Mouse (Mus musculus) lung, embryonic 14.5 days (tissue): ENCODE measurements around the gene Parp1. TPM values are rescaled to one million over a fixed set of nuclear protein-coding genes. Genes with fewer than 3 reads are reported as not detected.
"Not testable (repeated sequence)": the region's sequence is repeated elsewhere in the genome, so short reads cannot be mapped to it uniquely, and the experiment has no call there.

Experiments used
- ATAC-seq: fragments of 200-750 bp; cut with Nextera tagmentation; 2 replicates; pipeline ENCODE4 v1.8.0; 2017; ENCODE audit warnings: mild to moderate bottlenecking, moderate TSS enrichment, moderate library complexity; ENCODE audit not compliant: insufficient read depth
- DNase-seq: peaks from one replicate; pipeline ENCODE4 v3.0.0-alpha.2; 2015
- H3K27ac ChIP-seq: fragments of 300-500 bp; sonication (generic); 2 replicates; pipeline ENCODE4 v1.5.1; 2014; ENCODE audit warnings: low read depth, mild to moderate bottlenecking, moderate library complexity
- H3K27me3 ChIP-seq: fragments of 300-500 bp; sonication (generic); 2 replicates; pipeline ENCODE4 v1.6.1; 2014; ENCODE audit warnings: low read length, control low read depth; ENCODE audit not compliant: insufficient read depth
- H3K36me3 ChIP-seq: fragments of 300-500 bp; sonication (generic); 2 replicates; pipeline ENCODE4 v1.6.1; 2014; ENCODE audit warnings: control low read depth; ENCODE audit not compliant: insufficient read depth
- H3K4me1 ChIP-seq: fragments of 300-500 bp; sonication (generic); 2 replicates; pipeline ENCODE4 v1.6.1; 2014; ENCODE audit warnings: antibody characterized with exemption, control low read depth; ENCODE audit not compliant: insufficient read depth
- H3K4me2 ChIP-seq: fragments of 300-500 bp; sonication (generic); 2 replicates; pipeline ENCODE4 v1.6.1; 2014; ENCODE audit warnings: mild to moderate bottlenecking
- H3K4me3 ChIP-seq: fragments of 300-500 bp; sonication (generic); 2 replicates; pipeline ENCODE4 v1.5.1; 2014; ENCODE audit warnings: low read depth, low read length
- H3K9ac ChIP-seq: fragments of 300-500 bp; sonication (generic); 2 replicates; pipeline ENCODE4 v1.6.1; 2014
- H3K9me3 ChIP-seq: fragments of 300-500 bp; sonication (generic); 2 replicates; pipeline ENCODE4 v1.6.1; 2016; ENCODE audit warnings: low read depth, low read length, control low read depth
- CTCF ChIP-seq: IDR thresholded peaks from 2 replicates; pipeline ENCODE4 v1.5.1; 2016; ENCODE audit warnings: antibody characterized with exemption, low read depth
- WGBS: fragments of 180-500 bp; shearing (Covaris S2); extraction: QIAGEN DNeasy Blood & Tissue Kit; methylation state at CpG from one replicate; pipeline ENCODE4 v1.1.7; 2014; 5-methylcytosine and 5-hydroxymethylcytosine counted together
- polyA plus RNA-seq: library from polyadenylated mRNA; unstranded; fragments of >200 nt; fragmentation: Nextera tagmentation; extraction: Ambion mirVana; gene quantifications from 2 replicates; pipeline ENCODE4 v1.2.1, GENCODE M21; 2014

The Parp1 gene
- polyA plus RNA-seq, 1 experiment from 2014 or later: 147 TPM

DNA sequence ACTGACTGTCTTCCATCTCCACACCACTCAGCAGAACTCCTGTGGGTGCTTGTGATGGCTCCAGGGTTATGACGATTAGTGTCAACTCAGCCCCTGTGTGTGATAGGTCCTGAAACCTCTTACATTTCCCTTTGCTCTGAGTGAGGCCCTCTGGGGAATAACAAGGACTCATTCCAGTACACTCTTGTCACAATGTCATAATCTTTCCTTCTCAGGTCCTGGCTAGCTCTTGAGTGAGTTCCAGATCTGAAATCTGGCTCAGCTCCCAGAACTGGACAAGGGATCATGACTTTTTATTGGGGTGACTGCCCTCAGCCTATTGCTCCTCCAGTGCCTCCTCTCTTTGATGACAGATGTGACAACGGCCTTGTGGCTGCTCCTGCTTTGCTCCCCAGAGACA is 57.4 kb downstream of the Parp1 start:
- ATAC-seq (peak; percentile 63; the same call in 1 of the 2 replicates), DNase-seq (peak; percentile 67)
- Histone ChIP-seq H3K9ac (no peak overlapping the region), H3K4me2 (no peak overlapping the region), H3K4me3 (no peak overlapping the region), H3K4me1 (no peaks in the 10 kb centered on the region), H3K27ac (no peak overlapping the region), H3K9me3 (no peaks in the 10 kb centered on the region; the same call in 1 of the 2 replicates), H3K27me3 (no peaks in the 10 kb centered on the region), H3K36me3 (no peaks in the 10 kb centered on the region)
- WGBS: 57% methylated on average over 2 of the region's 2 CpGs
- no peak for TF ChIP-seq CTCF

DNA sequence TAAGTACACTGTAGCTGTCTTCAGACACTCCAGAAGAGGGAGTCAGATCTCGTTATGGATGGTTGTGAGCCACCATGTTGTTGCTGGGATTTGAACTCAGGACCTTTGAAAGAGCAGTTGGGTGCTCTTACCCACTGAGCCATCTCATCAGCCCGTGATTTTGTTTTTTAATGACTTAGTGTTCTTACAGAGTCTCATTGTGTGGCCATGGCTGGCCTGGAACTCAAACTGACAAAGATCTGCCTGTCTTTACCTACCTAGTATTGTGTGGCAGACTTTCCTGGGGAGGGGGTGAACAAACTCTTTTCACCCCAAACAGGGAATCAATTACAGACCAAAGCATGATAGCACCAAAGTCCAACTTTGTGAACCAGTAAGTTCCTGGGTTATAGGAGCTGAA is 69.1 kb downstream of the Parp1 start:
- not testable (repeated sequence) for H3K36me3 ChIP-seq, H3K27ac ChIP-seq, H3K9me3 ChIP-seq, H3K27me3 ChIP-seq, H3K4me3 ChIP-seq, DNase-seq, H3K4me2 ChIP-seq, H3K9ac ChIP-seq, ATAC-seq
- peaks cover 14% of the 10 kb centered on the region for H3K4me1 ChIP-seq
- WGBS: 84% methylated on average over 2 of the region's 2 CpGs

DNA sequence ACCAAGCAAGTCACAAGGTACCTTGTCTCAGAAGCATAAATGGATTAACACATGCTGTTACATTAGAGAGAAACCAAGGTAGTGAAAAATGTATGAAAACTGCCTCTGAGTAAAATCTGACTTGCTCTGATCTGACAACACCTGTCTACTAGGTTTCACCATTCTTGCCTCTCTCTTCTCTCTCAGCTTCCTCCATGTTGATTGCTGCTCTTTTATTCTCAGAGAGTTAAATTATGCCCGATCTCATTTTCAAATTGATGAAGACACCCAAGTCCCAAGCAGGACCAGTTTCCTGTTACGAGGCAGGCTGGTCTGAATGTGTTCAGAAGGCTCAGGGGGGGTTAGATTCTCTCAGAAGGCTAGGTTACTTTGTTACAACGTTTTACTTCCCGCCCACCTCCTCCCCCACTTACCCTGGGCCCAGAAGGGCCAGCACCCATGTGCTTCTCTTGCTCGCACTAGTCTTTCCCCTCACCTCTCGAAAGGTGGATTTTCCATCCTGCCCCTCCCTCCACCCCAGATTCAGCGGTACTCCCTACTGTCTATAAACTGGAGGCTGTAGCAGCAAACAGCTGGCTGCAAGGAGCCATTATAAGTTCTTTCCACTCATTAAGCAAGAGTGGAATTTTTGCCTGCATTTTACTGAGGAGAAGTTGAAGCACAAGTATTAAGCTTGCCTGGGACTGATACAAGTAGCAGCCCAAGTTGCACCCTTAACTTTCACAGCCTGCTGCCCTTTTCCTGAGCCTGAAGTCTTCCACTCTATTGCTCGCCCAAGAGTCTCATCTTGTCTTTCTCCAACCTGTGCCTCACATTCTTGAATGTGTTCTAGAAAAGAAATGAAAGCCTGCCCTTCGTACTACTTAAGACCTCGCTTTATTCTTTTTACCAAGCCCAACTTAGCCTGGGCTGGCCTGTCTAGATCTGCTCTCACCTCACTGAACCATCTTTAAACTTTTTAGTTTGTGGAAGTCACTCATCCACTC is 71.0 kb downstream of the Parp1 start:
- DNase-seq (peak; percentile 29), ATAC-seq (no peak)
- Histone ChIP-seq H3K9ac (peak overlapping the region; percentile 99), H3K4me1 (peaks cover 14% of the 10 kb centered on the region), H3K27ac (peak overlapping the region; percentile 34; the same call in 1 of the 2 replicates), H3K27me3 (no peaks in the 10 kb centered on the region), H3K36me3 (no peaks in the 10 kb centered on the region), H3K4me2 (peak overlapping the region; percentile 83), H3K9me3 (no peaks in the 10 kb centered on the region), H3K4me3 (peak overlapping the region; percentile 95)
- WGBS: 44% methylated on average over 10 of the region's 10 CpGs
- no peak for TF ChIP-seq CTCF

DNA sequence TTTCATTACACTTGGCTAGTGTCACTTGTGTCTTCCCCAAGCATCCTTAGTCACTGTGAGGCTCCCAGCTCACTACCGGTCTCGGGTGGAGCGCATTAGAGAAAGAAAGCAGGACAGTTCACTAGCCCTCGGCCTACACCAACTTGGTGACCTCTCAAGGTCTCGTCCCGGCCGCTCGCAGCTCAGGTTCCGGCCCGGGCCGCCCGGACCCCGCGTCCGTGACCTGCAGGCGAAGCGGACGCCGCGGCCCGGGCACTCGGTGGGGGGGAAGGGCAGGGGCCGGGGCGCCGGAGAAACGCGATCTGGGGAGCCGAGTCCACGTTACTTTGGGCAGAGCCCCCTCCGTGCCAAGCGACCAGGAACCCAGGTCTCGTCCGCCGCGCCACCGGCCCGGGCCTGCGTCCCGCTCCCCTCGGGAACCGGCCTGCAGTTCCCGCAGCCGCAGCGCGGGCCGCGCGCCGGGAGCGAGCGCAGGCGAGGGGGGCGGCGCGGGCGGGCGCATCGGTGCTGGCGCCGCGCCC is 71.9 kb downstream of the Parp1 start:
- WGBS: under 1% methylated on average over 43 of the region's 61 CpGs
- Histone ChIP-seq H3K9ac (peak overlapping the region; percentile 99), H3K4me3 (peak overlapping the region; percentile 95), H3K4me2 (peak overlapping the region; percentile 83), H3K4me1 (peaks cover 14% of the 10 kb centered on the region), H3K9me3 (no peaks in the 10 kb centered on the region), H3K27ac (peak overlapping the region; percentile 97), H3K27me3 (no peaks in the 10 kb centered on the region), H3K36me3 (no peaks in the 10 kb centered on the region; the same call in 1 of the 2 replicates)
- ATAC-seq (no peak; the same call in 1 of the 2 replicates), DNase-seq (peak; percentile 61)
- no peak for TF ChIP-seq CTCF

GRCm38 (mm10) chr1:180641137-180641517 is 72.4 kb downstream of the Parp1 start, which contains the start of gene Lin9:
TSS of gene Lin9 (plus strand) at chr1:180641150.
- Histone ChIP-seq H3K4me2 (peak within 1 kb of the TSS; percentile 83), H3K27ac (peak within 1 kb of the TSS; percentile 97), H3K4me3 (peak within 1 kb of the TSS; percentile 95), H3K27me3 (no peaks in the 10 kb centered on the region), H3K9ac (peak within 1 kb of the TSS; percentile 99), H3K9me3 (no peaks in the 10 kb centered on the region), H3K36me3 (no peaks in the 10 kb centered on the region; the same call in 1 of the 2 replicates), H3K4me1 (peaks cover 14% of the 10 kb centered on the region)
- no peak for TF ChIP-seq CTCF
- DNase-seq: peak; percentile 97
- peak; percentile 93 for ATAC-seq
- 0% methylated on average over 46 of the region's 47 CpGs for WGBS

DNA sequence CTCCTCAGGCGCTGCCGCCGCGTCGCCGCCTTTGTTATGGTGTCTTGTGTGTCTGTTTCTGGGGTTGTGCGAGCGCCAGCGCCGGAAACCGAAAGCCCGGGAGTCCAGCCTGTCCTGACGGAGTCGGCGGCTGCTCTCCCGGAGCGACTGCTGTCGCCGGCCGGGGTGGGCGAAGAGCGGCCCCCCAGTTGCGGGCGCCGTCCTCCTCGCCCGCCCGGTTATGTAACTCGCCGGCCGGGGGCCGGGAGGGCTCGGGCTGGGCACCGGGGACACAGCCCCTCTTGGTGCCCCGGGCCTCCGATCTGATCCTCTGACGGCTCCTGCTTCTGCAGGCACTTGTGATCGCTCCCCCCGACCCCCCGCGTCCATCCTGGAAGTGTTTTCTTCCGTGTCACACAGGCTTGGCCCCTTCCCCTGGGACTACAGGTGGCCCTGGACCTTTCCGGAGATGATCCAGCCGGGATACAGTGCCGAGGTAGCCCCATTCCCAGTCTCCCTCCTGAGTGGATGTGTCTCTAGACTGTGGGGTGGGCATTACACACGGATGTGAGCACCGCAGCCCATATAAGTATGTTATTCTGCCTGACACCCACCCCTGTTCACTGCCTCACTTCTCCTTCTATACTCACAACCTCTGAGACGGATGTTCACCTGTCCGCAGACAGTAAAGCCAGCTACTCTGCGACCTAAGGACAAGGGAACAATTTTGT is 72.9 kb downstream of the Parp1 start:
- ATAC-seq (peak; percentile 67), DNase-seq (peak; percentile 49)
- 2% methylated on average over 50 of the region's 50 CpGs for WGBS
- Histone ChIP-seq H3K4me2 (peak overlapping the region; percentile 83), H3K27me3 (no peaks in the 10 kb centered on the region), H3K9me3 (no peaks in the 10 kb centered on the region), H3K36me3 (no peaks in the 10 kb centered on the region; the same call in 1 of the 2 replicates), H3K4me3 (peak overlapping the region; percentile 95), H3K27ac (peak overlapping the region; percentile 97), H3K9ac (peak overlapping the region; percentile 99), H3K4me1 (peaks cover 14% of the 10 kb centered on the region)
- no peak for TF ChIP-seq CTCF
